Mouse (Mus musculus) forebrain, embryonic 11.5 days (tissue): ENCODE results near the gene Snx33. TPM values are rescaled to one million over a fixed set of nuclear protein-coding genes. Genes with fewer than 3 reads are reported as not detected.

Source experiments
- ATAC-seq: fragments of 200-750 bp; cut with Nextera tagmentation; replicated peaks from 2 replicates; pipeline ENCODE4 v1.8.0; 2017; ENCODE audit warnings: moderate TSS enrichment; ENCODE audit not compliant: low FRiP score
- DNase-seq: peaks from one replicate; pipeline ENCODE4 v3.0.0-alpha.2; 2017; ENCODE audit warnings: low spot score
- H3K27ac ChIP-seq: fragments of 300-500 bp; sonication (generic); 2 replicates; pipeline ENCODE4 v1.5.1; 2014; ENCODE audit warnings: low read depth, low read length
- H3K27me3 ChIP-seq: fragments of 300-500 bp; sonication (generic); 2 replicates; pipeline ENCODE4 v1.6.1; 2014; ENCODE audit warnings: mild to moderate bottlenecking, low read length, mixed read lengths; ENCODE audit not compliant: control insufficient read depth, insufficient read depth
- H3K36me3 ChIP-seq: fragments of 300-500 bp; sonication (generic); 2 replicates; pipeline ENCODE4 v1.6.1; 2014; ENCODE audit warnings: mild to moderate bottlenecking, low read length, moderate library complexity, mixed read lengths; ENCODE audit not compliant: control insufficient read depth, insufficient read depth
- H3K4me1 ChIP-seq: fragments of 300-500 bp; sonication (generic); replicated peaks from 2 replicates; pipeline ENCODE4 v1.6.1; 2014; ENCODE audit warnings: low read length, mixed read lengths; ENCODE audit not compliant: control insufficient read depth, insufficient read depth
- H3K4me2 ChIP-seq: fragments of 300-500 bp; sonication (generic); 2 replicates; pipeline ENCODE4 v1.6.1; 2014; ENCODE audit warnings: low read depth, mild to moderate bottlenecking, low read length, moderate library complexity, mixed read lengths; ENCODE audit not compliant: severe bottlenecking
- H3K4me3 ChIP-seq: fragments of 300-500 bp; sonication (generic); 2 replicates; pipeline ENCODE4 v1.5.1; 2014; ENCODE audit warnings: low read depth, low read length
- H3K9ac ChIP-seq: fragments of 300-500 bp; sonication (generic); 2 replicates; pipeline ENCODE4 v1.6.1; 2014; ENCODE audit warnings: low read length
- H3K9me3 ChIP-seq: fragments of 300-500 bp; sonication (generic); 2 replicates; pipeline ENCODE4 v1.6.1; 2016; ENCODE audit warnings: low read length, mixed read lengths; ENCODE audit not compliant: control insufficient read depth
- WGBS: fragments of 180-500 bp; shearing (Covaris S2); extraction: QIAGEN DNeasy Blood & Tissue Kit; methylation state at CpG from one replicate; pipeline ENCODE4 v1.1.7; 2014; 5-methylcytosine and 5-hydroxymethylcytosine counted together
- polyA plus RNA-seq: library from polyadenylated mRNA; unstranded; fragments of >200 nt; fragmentation: Nextera tagmentation; extraction: Ambion mirVana; gene quantifications from 2 replicates; pipeline ENCODE4 v1.2.1, GENCODE M21; 2014

Snx33 gene
- polyA plus RNA-seq, 1 experiment from 2014 or later = 5.8 TPM

- Histone ChIP-seq H3K4me1 (no peaks in the 10 kb centered on the region), H3K4me2 (no peak overlapping the region), H3K4me3 (no peak overlapping the region), H3K9ac (no peak overlapping the region), H3K27me3 (no peaks in the 10 kb centered on the region), H3K9me3 (no peaks in the 10 kb centered on the region), H3K36me3 (no peaks in the 10 kb centered on the region), H3K27ac (no peak overlapping the region)
- no peak for DNase-seq
- ATAC-seq = no peak
- 83% methylated on average over 12 of the region's 12 CpGs for WGBS
Measured at GRCm38 (mm10) chr9:56882818-56883217, 45.4 kb downstream of the Snx33 start.

GRCm38 (mm10) chr9:56882283-56882682, 45.9 kb downstream of the Snx33 start:
- Histone ChIP-seq H3K4me3 (no peak overlapping the region), H3K4me2 (no peak overlapping the region), H3K4me1 (no peaks in the 10 kb centered on the region), H3K9ac (no peak overlapping the region), H3K9me3 (no peaks in the 10 kb centered on the region), H3K27me3 (no peaks in the 10 kb centered on the region), H3K27ac (no peak overlapping the region), H3K36me3 (no peaks in the 10 kb centered on the region)
- ATAC-seq (no peak), DNase-seq (no peak)
- WGBS = 70% methylated on average over 4 of the region's 4 CpGs

GRCm38 (mm10) chr9:56881539-56882082, 46.6 kb downstream of the Snx33 start:
- DNase-seq = no peak
- 95% methylated on average over 3 of the region's 3 CpGs for WGBS
- H3K4me3 ChIP-seq = no peak overlapping the region

GRCm38 (mm10) chr9:56880790-56881189, 47.4 kb downstream of the Snx33 start:
- Histone ChIP-seq H3K36me3 (no peaks in the 10 kb centered on the region), H3K9ac (no peak overlapping the region), H3K9me3 (no peaks in the 10 kb centered on the region), H3K4me3 (no peak overlapping the region), H3K4me1 (no peaks in the 10 kb centered on the region), H3K4me2 (no peak overlapping the region), H3K27me3 (no peaks in the 10 kb centered on the region), H3K27ac (no peak overlapping the region)
- no peak for DNase-seq
- 67% methylated on average over 9 of the region's 9 CpGs for WGBS
- no peak for ATAC-seq

More at GRCm38 (mm10) chr9:56881539-56882082, 46.6 kb downstream of the Snx33 start:
- Histone ChIP-seq H3K4me1 (no peaks in the 10 kb centered on the region), H3K27ac (no peak overlapping the region), H3K36me3 (no peaks in the 10 kb centered on the region), H3K9ac (no peak overlapping the region), H3K27me3 (no peaks in the 10 kb centered on the region), H3K4me2 (no peak overlapping the region), H3K9me3 (no peaks in the 10 kb centered on the region)
- no peak for ATAC-seq

GRCm38 (mm10) chr9:56877284-56877683, 50.9 kb downstream of the Snx33 start:
- 73% methylated on average over 5 of the region's 5 CpGs for WGBS
- DNase-seq (no peak), ATAC-seq (no peak)
- Histone ChIP-seq H3K27ac (no peak overlapping the region), H3K36me3 (no peaks in the 10 kb centered on the region), H3K4me1 (no peaks in the 10 kb centered on the region), H3K27me3 (no peaks in the 10 kb centered on the region), H3K4me2 (no peak overlapping the region), H3K4me3 (no peak overlapping the region), H3K9me3 (no peaks in the 10 kb centered on the region), H3K9ac (no peak overlapping the region)

- no peak overlapping the region for H3K27ac ChIP-seq
- H3K4me1 ChIP-seq = no peaks in the 10 kb centered on the region
- no peak overlapping the region for H3K4me3 ChIP-seq
- H3K36me3 ChIP-seq = no peaks in the 10 kb centered on the region
- no peaks in the 10 kb centered on the region for H3K27me3 ChIP-seq
- DNase-seq (no peak), ATAC-seq (no peak)
- no peak overlapping the region for H3K4me2 ChIP-seq
- H3K9me3 ChIP-seq = no peaks in the 10 kb centered on the region
- WGBS = 63% methylated on average over 9 of the region's 9 CpGs
- no peak overlapping the region for H3K9ac ChIP-seq
Measured at GRCm38 (mm10) chr9:56876784-56877183, 51.4 kb downstream of the Snx33 start.

GRCm38 (mm10) chr9:56873097-56873496, 55.1 kb downstream of the Snx33 start:
- Histone ChIP-seq H3K27ac (no peak overlapping the region), H3K9me3 (no peaks in the 10 kb centered on the region), H3K9ac (no peak overlapping the region), H3K4me3 (no peak overlapping the region), H3K36me3 (no peaks in the 10 kb centered on the region), H3K4me2 (no peak overlapping the region), H3K4me1 (0 out of 2 replicates have a peak, but pooled peaks cover 3% of the 10 kb centered on the region), H3K27me3 (no peaks in the 10 kb centered on the region)
- DNase-seq (no peak), ATAC-seq (no peak)
- WGBS = 62% methylated on average over 1 of the region's 1 CpGs

GRCm38 (mm10) chr9:56872105-56872903, 55.9 kb downstream of the Snx33 start:
- 81% methylated on average over 5 of the region's 5 CpGs for WGBS
- Histone ChIP-seq H3K4me2 (no peak overlapping the region), H3K27ac (no peak overlapping the region), H3K4me3 (no peak overlapping the region), H3K9ac (no peak overlapping the region), H3K36me3 (no peaks in the 10 kb centered on the region), H3K4me1 (0 out of 2 replicates have a peak, but pooled peaks cover 4% of the 10 kb centered on the region), H3K27me3 (no peaks in the 10 kb centered on the region), H3K9me3 (no peaks in the 10 kb centered on the region)
- no peak for DNase-seq
- no peak for ATAC-seq

- Histone ChIP-seq H3K9ac (no peak overlapping the region), H3K27ac (no peak overlapping the region), H3K27me3 (no peaks in the 10 kb centered on the region), H3K4me3 (no peak overlapping the region), H3K36me3 (no peaks in the 10 kb centered on the region), H3K4me2 (no peak overlapping the region), H3K9me3 (no peaks in the 10 kb centered on the region), H3K4me1 (0 out of 2 replicates have a peak, but pooled peaks cover 4% of the 10 kb centered on the region)
- DNase-seq = no peak
- ATAC-seq = no peak
- 62% methylated on average over 5 of the region's 5 CpGs for WGBS
Measured at GRCm38 (mm10) chr9:56871191-56871590, 57.0 kb downstream of the Snx33 start.
